Mouse (Mus musculus) spleen, embryonic (tissue): ENCODE measurements at regions not wholly inside any gene's neighbourhood (a gene's known extent, or its start where the extent isn't known, plus 50 kb on each side); places are given as distances from the start of the nearest gene placed in this dataset.

Source experiments
- CTCF ChIA-PET: fragments of 350-600 bp; sonication (Branson Sonifier 250); formaldehyde crosslinking; loops from one replicate; lab custom pipeline; 2022; lab: Charles Lee

DNA sequence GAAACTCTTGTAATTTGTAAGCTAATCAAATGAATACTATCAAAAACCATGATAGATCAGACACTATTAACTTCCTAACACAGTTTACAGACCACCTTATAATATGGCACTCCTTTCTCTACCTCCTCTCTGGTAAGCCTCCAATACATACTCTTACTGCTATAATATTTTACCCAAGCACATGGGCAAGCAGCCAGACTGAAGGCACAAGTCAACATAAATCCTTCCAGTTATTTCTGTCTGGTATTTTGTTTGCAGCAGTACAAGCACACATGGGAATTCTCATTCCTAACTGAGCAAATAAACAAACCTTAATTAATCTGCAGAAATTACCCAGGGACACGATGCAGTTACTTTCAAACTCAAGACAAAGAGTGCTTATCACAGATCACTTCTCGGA, 210.7 kb upstream of the Zc3h12c start:
- CTCF ChIA-PET = no interaction called here

DNA sequence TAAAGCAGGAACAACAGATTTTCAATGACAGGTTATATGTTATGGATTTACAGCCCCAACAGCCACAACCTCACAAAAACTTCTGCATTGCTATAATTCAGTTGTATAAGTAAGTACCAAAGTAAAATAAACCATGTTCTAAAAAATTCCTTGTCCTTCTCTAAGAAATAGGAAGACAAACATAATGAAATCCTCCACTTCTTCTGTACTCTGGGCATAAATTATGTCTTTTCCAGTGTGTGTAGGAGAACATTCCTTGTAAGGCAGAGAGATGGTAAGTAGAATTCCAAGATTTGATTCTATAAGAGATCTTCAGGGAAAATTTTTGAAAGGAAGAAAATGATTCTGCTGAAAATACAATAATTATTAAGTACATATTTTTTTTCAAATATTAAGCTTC, 209.4 kb upstream of the Zc3h12c start:
- CTCF ChIA-PET = no interaction called here

DNA sequence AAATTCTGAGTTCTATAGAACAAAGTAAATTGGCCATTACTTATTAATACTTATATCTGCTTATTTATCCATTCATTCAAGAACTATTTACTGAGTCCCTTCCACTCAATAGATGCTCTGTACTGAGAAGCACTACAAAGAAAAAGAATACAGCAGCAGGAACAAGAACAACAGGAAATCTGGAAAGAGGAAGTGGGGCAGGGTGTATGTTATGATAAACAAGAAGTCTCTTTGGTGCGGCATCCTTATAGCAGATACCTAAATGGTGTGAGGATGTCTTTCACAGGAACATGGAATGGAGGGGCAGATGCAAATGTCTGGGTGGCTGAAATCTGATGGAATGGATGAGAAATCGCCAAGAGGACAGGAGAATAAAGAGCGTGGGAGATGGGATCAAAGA, 208.5 kb upstream of the Zc3h12c start:
- CTCF ChIA-PET = no interaction called here

DNA sequence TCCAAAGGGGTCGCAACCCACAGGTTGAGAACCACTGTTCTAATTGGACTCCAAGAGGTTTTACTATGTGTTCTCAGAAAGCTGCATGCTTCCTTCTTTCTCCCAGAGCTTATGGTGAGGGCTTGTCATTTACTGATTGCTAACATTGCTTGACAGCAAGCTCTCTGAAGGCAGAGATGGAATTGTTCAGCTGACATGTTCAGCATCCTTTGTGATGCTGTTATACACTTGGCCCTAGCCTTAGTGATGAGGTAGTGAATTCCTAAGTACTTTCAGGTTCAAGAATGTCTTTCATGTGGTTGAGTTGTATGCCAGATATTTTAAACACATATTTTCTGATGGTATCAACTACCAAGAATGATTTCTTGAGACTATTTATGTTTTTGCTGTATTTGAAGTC, 202.9 kb upstream of the Zc3h12c start:
- CTCF ChIA-PET = no interaction called here

- CTCF ChIA-PET = no interaction called here
Observed at GRCm38 (mm10) chr9:52368911-52369310, 200.5 kb upstream of the Zc3h12c start.

- CTCF ChIA-PET = no interaction called here
Observed at GRCm38 (mm10) chr9:52368080-52368479, 199.7 kb upstream of the Zc3h12c start.

GRCm38 (mm10) chr9:52366046-52366445, 197.7 kb upstream of the Zc3h12c start:
- CTCF ChIA-PET = no interaction called here

- CTCF ChIA-PET = no interaction called here
Observed at GRCm38 (mm10) chr9:52361599-52361998, 193.2 kb upstream of the Zc3h12c start.

DNA sequence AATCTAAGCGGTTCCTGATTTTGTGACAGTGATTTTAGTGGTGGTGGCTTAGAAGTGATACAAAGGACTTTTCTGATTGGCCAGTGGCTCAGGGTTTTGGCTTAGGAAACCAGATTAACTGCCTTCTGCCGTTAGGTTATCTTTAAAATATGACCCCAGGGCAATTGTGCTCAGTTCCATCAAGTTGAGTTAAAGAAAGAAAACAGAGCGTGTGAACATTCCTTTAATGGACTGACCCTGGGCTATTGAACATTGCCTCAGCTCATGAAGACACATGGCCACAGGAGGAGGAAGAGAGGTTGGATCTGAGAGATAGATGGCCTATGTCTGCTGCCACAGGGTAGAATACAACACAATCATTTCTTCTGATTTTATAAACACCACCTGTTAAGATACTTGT, 191.0 kb upstream of the Zc3h12c start:
- CTCF ChIA-PET = no interaction called here

- CTCF ChIA-PET = no interaction called here
Observed at GRCm38 (mm10) chr9:52356549-52356948, 188.2 kb upstream of the Zc3h12c start.

DNA sequence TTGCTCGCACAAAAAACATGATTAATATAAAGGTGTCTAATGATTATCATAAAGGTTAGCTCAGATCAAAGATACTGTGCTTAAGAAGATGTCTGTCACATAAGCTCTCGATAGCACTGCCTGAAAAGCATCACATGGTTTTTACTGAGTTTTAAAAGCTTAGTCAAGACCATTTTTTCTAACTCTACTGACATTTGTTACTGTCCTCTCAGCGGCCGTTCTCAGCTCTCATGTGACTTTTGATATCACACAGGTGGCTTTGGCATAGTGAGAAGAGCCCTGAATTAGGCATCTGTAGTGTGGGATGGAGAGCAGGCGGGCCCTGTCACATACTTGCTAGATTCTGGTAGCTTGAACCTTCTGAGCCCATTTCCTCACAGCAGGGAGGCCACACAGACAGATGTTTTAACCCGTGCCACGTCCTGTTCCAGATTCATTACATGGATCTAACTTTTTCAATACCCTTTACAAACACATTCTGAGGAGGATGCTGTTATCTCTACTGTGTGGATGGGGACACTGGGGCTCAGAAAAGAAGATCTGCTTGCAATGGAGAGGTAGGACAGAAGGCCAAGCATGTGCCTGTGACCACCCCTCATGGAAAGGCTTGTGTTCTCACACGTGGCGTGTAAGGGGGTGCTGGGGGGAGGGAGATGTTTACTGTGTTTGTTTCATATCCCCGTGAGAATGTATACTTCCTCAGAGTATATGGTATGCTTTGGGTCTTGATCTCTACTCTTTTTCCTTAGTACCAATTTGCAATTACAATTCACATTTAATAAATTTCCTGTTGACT, 187.0 kb upstream of the Zc3h12c start:
- CTCF ChIA-PET = no interaction called here

- CTCF ChIA-PET = no interaction called here
Observed at GRCm38 (mm10) chr9:52348536-52349527, 180.5 kb upstream of the Zc3h12c start.

GRCm38 (mm10) chr9:52344177-52344877, 176.0 kb upstream of the Zc3h12c start:
- CTCF ChIA-PET = no interaction called here

- CTCF ChIA-PET = no interaction called here
Observed at GRCm38 (mm10) chr9:52341029-52341428, 172.7 kb upstream of the Zc3h12c start.

- CTCF ChIA-PET = no interaction called here
Observed at GRCm38 (mm10) chr9:52337786-52338322, 169.5 kb upstream of the Zc3h12c start.

DNA sequence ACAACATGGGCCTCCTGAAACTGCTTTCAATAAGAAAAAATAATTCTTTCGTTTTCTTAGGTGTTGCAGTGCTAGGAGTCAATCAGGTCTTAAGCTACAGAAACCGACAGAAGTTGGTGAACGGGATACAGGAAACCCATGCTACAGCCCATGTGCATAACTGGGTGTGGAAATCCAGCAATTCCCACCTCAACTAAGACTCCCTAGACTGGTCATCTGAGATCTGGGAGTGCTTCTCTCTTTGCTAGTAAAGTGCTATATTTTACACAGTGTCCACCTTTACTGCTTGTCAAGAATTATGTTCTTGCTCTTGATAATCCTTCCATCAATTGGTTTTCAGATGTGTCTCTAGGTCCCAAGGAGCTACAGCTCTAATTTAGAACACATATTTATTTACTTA, 166.4 kb upstream of the Zc3h12c start:
- CTCF ChIA-PET = no interaction called here

GRCm38 (mm10) chr9:52333884-52334283, 165.5 kb upstream of the Zc3h12c start:
- CTCF ChIA-PET = interaction anchor here (0.7 kb wide), 1 partner anchor 214 kb away, joined by 3 read pairs; no protein-coding TSS in a partner anchor

- CTCF ChIA-PET = no interaction called here
Observed at GRCm38 (mm10) chr9:52331748-52332147, 163.4 kb upstream of the Zc3h12c start.

DNA sequence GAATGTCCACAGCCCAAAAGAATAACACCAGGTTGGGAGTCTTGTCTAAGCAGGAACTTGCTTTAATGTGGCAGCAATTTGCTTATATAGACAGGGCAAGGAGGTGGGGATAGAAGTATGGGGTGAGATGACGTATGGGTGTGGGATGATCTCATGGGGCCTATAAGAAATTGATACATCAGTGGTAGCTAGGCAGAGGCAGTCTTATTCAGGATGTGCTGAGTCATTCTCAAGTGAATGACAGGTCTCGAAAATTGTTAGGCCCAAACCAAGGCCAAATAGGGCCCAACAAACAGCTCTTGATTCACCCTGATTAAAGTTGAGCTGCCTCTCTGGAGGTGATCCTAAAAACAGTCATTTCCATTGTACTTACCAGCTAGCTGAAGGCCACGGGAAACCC, 162.3 kb upstream of the Zc3h12c start:
- CTCF ChIA-PET = no interaction called here

- CTCF ChIA-PET = no interaction called here
Observed at GRCm38 (mm10) chr9:52324347-52324746, 156.0 kb upstream of the Zc3h12c start.

GRCm38 (mm10) chr9:52323757-52324156, 155.4 kb upstream of the Zc3h12c start:
- CTCF ChIA-PET = no interaction called here

DNA sequence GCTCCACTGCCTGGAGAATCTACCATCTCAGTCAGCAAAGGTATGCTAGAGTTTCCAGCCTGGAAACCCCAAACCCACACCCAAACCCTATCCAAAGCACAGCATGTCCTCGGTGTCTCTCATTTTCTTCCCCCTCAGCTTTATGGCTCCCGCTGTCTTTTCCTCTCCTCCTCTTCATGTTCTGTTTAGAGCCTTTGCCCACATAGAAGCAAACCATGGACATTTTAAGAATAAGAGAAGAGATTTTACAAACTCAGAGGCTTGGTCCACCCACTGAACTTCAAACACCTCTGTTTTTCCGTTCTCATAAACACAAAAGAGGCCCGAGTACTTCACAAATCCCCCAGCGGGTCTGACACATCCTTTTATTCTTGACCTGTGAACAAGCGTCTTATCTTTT, 154.9 kb upstream of the Zc3h12c start:
- CTCF ChIA-PET = no interaction called here
